Mouse (Mus musculus): ENCODE data around the gene Vwce. TPM values are rescaled to one million over a fixed set of nuclear protein-coding genes. Genes with fewer than 3 reads are reported as not detected.
A peak's percentile ranks its signal among the peaks of the same experiment; 100 is the strongest.

Gene Vwce
- polyA plus RNA-seq, 1 experiment from 2014 or later = 11.9 TPM

DNA sequence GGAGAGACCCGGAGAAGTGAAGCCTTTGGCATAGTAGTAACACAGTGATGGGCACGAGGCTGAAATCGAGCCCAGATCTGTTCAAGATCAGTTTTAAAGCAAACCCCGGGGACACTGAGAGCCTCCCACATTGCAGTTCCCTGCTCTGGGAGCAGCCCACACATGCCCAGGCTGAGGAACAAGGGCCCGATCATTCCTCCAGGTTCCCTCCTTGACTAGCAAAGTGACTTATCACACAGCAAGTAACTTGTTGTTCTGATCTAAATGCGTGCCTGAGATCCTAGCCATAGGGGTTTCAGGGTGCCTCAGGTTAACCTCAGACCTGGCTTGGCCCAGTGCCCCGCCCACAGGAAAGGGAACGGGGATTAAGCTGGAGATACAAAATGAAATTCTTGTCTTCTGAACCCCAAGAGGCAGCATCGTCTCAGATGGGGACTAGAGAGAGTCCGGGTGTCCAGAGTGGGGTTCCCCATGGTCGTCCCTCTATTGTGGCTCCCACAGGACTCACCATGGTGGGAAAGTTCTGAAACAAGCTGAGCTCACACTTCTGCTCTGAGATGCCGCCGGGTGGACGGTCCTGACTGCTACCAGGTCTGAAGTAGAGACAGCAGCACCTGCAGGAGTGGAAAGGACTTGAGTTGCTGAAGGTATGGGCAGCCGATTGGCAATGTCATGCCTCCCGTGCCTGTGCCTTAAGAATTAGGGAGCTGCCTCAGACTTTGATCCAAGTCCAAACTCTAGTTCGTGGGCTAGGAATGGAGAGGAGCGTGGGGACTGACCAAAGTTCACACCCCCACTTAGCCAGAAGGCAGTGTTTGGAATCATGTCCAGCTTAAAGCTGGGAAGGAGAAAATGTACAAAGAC is 30.1 kb upstream of the Vwce start:
- Histone ChIP-seq H3K4me1 (replicated peaks) (peaks cover 58% of the 10 kb centered on the region), H3K9ac (peak overlapping the region; percentile 78; the same call in 1 of the 2 replicates), H3K4me3 (replicated peaks) (peak overlapping the region; percentile 88), H3K4me2 (peak overlapping the region; percentile 87), H3K36me3 (replicated peaks) (peaks cover 36% of the 10 kb centered on the region), H3K9me3 (replicated peaks) (no peaks in the 10 kb centered on the region), H3K27me3 (no peaks in the 10 kb centered on the region), H3K27ac (replicated peaks) (peak overlapping the region; percentile 94)
- no peak for ATAC-seq (ENCODE audit: insufficient read depth)
- WGBS (ENCODE audit: insufficient replicate concordance) = 69% methylated on average over 18 of the region's 18 CpGs

DNA sequence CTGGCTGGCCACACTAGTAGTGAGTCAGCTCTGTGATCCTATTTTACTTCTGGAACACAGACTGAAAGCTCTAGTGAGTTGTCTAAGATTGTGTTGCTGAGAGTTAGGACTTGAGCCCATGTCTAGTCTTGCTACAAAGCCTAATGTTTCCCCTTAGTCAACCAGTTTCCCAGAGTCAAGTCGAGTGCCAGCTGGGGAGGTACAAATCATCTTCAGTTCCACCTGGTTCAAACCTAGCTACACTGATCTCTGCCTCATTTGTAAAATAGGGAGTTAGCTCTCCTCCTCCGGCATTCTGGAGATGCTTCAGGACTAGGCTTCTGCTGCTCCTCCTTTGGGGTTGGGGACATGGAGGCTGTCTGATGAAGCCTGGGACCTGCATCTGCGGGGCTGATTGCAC is 29.5 kb upstream of the Vwce start:
- peaks cover 58% of the 10 kb centered on the region for H3K4me1 ChIP-seq (replicated peaks)
- no peaks in the 10 kb centered on the region for H3K9me3 ChIP-seq (replicated peaks)
- H3K4me2 ChIP-seq = peak overlapping the region; percentile 87
- no peaks in the 10 kb centered on the region for H3K27me3 ChIP-seq
- peak overlapping the region; percentile 88 for H3K4me3 ChIP-seq (replicated peaks)
- peak overlapping the region; percentile 78 for H3K9ac ChIP-seq
- 34% methylated on average over 3 of the region's 3 CpGs for WGBS (ENCODE audit: insufficient replicate concordance)
- H3K36me3 ChIP-seq (replicated peaks) = peaks cover 36% of the 10 kb centered on the region
- ATAC-seq (ENCODE audit: insufficient read depth) = no peak
- H3K27ac ChIP-seq (replicated peaks) = peak overlapping the region; percentile 94

DNA sequence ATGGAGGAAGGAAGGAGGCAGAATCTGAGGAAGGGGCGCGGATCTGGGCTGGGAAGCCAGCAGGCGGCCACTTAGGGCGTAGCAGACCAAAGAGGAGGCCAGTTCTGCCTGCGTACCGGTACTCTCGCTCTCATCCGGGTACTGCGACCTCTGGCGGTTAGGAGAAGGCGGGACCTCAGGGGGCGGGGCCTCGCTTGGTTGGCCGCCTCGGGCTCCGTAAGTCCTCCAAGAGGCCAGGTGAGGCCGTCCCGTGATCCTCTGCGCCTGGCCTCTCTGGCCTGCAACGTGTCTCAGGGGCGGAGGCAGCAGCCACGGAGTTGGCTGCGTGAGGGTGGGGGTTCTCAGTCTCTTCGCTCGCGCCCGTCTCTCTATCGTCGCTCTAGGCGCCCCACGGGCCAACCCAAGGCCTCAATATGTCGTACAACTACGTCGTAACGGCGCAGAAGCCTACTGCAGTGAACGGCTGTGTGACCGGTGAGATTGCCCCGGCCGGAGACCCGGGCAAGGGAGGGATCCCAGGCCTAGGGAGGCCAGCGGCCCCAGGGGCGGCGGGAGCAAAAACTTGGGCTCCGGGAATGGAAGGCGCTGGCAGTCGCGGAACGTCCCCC is 28.6 kb upstream of the Vwce start, which contains the start of the genes Ddb1 and Tkfc:
TSS of gene Ddb1 (plus strand) at position 35 of the 608 bp plus-strand sequence.
TSS of gene Tkfc (minus strand) at position 362 of the 608 bp plus-strand sequence.
- H3K4me3 ChIP-seq (replicated peaks) = peak within 1 kb of the TSS; percentile 88
- peak within 1 kb of the TSS; percentile 94 for H3K27ac ChIP-seq (replicated peaks)
- H3K4me2 ChIP-seq = peak within 1 kb of the TSS; percentile 87
- ATAC-seq (ENCODE audit: insufficient read depth) = peak; percentile 95
- peaks cover 58% of the 10 kb centered on the region for H3K4me1 ChIP-seq (replicated peaks)
- no peaks in the 10 kb centered on the region for H3K27me3 ChIP-seq
- no peaks in the 10 kb centered on the region for H3K9me3 ChIP-seq (replicated peaks)
- H3K36me3 ChIP-seq (replicated peaks) = peaks cover 40% of the 10 kb centered on the region
- H3K9ac ChIP-seq = peak within 1 kb of the TSS; percentile 97
- WGBS (ENCODE audit: insufficient replicate concordance) = under 1% methylated on average over 49 of the region's 49 CpGs

DNA sequence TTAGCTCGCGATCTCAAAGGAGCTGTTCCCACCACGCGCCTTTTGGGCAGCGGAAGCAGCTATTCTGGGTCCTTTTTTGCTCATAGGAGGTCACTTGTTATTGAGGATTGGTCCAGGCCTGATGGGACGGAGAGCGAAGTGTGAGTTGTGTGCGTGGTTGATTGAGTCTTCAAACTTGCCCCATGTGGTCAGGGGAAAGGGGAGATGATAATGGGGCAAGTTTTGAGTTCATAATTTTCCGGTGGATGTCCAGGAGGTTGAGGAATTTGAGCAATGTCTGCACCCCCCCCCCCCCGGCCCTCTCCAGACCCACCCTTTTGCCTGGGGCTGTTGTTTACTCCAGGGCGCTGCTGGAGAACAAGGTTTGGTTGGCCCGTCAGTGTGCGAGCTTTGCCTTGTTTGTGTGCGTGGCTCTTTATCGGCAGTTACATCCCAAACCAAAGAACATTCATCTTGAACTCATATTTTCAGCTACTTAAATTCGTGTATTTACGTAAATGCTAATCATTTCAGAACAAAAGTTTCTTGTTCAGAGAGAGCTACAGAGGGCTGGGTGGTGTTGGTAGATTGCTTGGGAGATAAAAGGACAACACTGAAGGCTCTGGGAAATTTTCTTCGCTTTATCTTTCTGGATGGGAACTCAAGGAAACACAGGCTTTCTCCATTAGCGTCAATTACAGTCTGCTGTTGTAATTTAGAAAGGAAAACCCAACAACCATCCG is 28.0 kb upstream of the Vwce start:
- Histone ChIP-seq H3K9me3 (replicated peaks) (no peaks in the 10 kb centered on the region), H3K9ac (peak overlapping the region; percentile 97), H3K4me3 (replicated peaks) (peak overlapping the region; percentile 88), H3K27ac (replicated peaks) (peak overlapping the region; percentile 94), H3K27me3 (no peaks in the 10 kb centered on the region), H3K36me3 (replicated peaks) (peaks cover 45% of the 10 kb centered on the region), H3K4me1 (replicated peaks) (peaks cover 57% of the 10 kb centered on the region), H3K4me2 (peak overlapping the region; percentile 87)
- peak; percentile 29 for ATAC-seq (ENCODE audit: insufficient read depth)
- 3% methylated on average over 20 of the region's 20 CpGs for WGBS (ENCODE audit: insufficient replicate concordance)

DNA sequence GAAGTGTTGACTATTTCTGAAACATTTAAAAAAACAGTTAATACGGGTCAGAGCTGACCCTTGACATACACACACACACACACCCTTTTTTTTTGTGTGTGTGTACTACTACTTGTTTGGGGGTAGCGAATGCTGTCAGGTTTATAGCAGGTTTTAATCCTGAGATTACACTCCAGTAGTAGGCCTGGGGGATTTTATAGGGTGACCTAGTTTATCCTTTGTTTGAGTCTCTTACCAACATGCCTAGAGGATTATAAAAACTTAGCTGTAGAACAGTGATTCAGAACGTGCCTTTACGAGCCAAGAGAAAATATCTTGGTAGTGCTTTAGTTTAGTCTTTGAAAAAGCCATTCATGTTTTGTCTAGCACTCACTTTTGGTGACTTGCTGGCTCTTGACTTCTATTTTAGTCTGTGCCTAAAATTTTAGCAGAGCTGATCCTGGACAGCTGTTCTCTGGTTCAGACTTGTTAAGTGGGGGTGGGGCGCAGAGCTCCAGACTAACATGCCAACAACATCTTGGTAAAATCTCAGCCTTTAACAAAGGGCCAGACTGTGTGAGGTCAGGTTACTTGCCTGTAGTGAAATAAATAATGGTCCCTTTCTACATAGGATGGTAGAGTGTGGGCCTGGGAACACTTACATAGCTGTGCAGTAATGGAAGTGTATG is 25.3 kb upstream of the Vwce start:
- H3K27ac ChIP-seq (replicated peaks) = no peak overlapping the region
- no peaks in the 10 kb centered on the region for H3K27me3 ChIP-seq
- H3K4me3 ChIP-seq (replicated peaks) = no peak overlapping the region
- no peak overlapping the region for H3K9ac ChIP-seq
- no peak for ATAC-seq (ENCODE audit: insufficient read depth)
- no peak overlapping the region for H3K4me2 ChIP-seq
- peaks cover 32% of the 10 kb centered on the region for H3K4me1 ChIP-seq (replicated peaks)
- 86% methylated on average over 5 of the region's 5 CpGs for WGBS (ENCODE audit: insufficient replicate concordance)
- peaks cover 70% of the 10 kb centered on the region for H3K36me3 ChIP-seq (replicated peaks)
- no peaks in the 10 kb centered on the region for H3K9me3 ChIP-seq (replicated peaks)

DNA sequence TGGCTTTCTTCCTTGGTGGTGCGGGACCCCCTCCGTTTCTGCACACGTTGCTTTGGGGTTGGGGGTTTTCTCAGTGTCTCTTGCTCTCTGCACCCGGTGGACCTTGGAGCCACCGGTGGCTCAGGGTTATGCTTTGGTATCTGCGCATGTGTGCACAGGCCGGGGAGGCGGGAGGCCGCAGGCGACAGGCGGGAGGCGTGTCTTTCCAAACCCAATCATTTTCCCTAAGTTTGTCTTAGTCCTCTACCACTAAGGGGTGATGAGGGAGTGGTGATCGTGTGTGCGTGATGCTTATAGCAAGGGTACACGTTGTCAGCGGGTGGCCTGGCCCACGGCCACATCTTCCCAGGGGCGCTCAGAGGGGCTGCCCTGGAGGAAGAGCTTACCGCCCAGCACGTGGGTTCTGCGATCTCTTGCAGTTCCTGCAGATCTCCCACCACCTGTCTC is 882 bp downstream of the Vwce start:
- peaks cover 22% of the 10 kb centered on the region for H3K36me3 ChIP-seq (replicated peaks)
- ATAC-seq (ENCODE audit: insufficient read depth) = peak; percentile 89
- H3K4me2 ChIP-seq = peak overlapping the region; percentile 96
- H3K9ac ChIP-seq = peak overlapping the region; percentile 74
- H3K4me1 ChIP-seq (replicated peaks) = peaks cover 63% of the 10 kb centered on the region
- no peaks in the 10 kb centered on the region; the same call in 1 of the 2 replicates for H3K27me3 ChIP-seq
- peak overlapping the region; percentile 60 for H3K27ac ChIP-seq (replicated peaks)
- peak overlapping the region; percentile 61 for H3K4me3 ChIP-seq (replicated peaks)
- H3K9me3 ChIP-seq (replicated peaks) = no peaks in the 10 kb centered on the region
- 5% methylated on average over 21 of the region's 21 CpGs for WGBS (ENCODE audit: insufficient replicate concordance)

DNA sequence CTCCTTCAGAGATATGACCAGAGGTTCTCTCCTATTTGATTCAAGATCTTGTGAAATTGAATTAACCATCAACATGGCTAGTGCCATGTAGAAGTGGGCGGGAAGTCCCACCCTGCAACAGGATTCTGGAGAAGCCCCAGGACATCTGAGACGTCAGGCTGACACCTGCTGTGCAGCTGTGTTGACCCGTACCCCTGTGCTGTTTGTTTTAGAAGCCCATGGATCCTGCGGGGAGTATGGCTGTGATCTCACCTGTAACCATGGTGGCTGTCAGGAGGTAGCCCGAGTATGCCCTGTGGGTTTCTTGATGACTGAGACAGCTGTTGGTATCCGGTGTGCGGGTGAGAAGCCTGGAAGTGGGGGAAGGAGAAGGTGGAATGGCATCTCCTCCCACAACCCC is 3.8 kb downstream of the Vwce start:
- Histone ChIP-seq H3K9ac (no peak overlapping the region), H3K27me3 (no peaks in the 10 kb centered on the region; the same call in 1 of the 2 replicates), H3K9me3 (replicated peaks) (no peaks in the 10 kb centered on the region), H3K4me2 (no peak overlapping the region), H3K4me3 (replicated peaks) (no peak overlapping the region), H3K27ac (replicated peaks) (0 out of 2 replicates have a peak overlapping the region, but pooled peaks have one; percentile 9), H3K36me3 (replicated peaks) (no peaks in the 10 kb centered on the region), H3K4me1 (replicated peaks) (peaks cover 75% of the 10 kb centered on the region)
- ATAC-seq (ENCODE audit: insufficient read depth) = no peak
- WGBS (ENCODE audit: insufficient replicate concordance) = 71% methylated on average over 7 of the region's 7 CpGs

DNA sequence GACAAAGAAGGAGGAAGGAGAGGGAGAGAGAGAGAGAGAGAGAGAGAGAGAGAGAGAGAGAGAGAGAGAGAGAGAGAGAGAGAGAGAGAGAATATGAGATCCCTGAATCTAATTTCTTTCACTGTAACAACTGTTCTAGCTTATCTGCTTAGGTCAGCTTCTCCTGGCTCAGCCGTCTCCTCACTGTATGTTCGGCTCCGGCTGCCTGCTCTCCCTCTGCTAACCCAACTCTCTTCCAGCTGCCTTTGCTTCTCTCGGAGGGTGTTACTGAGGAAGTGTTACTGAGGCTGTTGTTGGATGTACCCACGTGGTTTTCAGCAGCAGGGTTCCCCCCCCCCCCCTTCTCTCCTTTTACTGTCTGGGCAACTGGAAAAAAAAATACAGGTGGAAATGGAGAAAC is 6.1 kb downstream of the Vwce start:
- Histone ChIP-seq H3K4me3 (replicated peaks) (no peak overlapping the region), H3K27ac (replicated peaks) (peak overlapping the region; percentile 19), H3K9me3 (replicated peaks) (no peaks in the 10 kb centered on the region), H3K27me3 (no peaks in the 10 kb centered on the region; the same call in 1 of the 2 replicates), H3K4me2 (peak overlapping the region; percentile 25), H3K36me3 (replicated peaks) (0 out of 2 replicates have a peak, but pooled peaks cover 6% of the 10 kb centered on the region), H3K4me1 (replicated peaks) (peaks cover 58% of the 10 kb centered on the region), H3K9ac (no peak overlapping the region; the same call in 1 of the 2 replicates)
- ATAC-seq (ENCODE audit: insufficient read depth) = no peak; the same call in 1 of the 2 replicates
- 2% methylated on average over 5 of the region's 5 CpGs for WGBS (ENCODE audit: insufficient replicate concordance)

DNA sequence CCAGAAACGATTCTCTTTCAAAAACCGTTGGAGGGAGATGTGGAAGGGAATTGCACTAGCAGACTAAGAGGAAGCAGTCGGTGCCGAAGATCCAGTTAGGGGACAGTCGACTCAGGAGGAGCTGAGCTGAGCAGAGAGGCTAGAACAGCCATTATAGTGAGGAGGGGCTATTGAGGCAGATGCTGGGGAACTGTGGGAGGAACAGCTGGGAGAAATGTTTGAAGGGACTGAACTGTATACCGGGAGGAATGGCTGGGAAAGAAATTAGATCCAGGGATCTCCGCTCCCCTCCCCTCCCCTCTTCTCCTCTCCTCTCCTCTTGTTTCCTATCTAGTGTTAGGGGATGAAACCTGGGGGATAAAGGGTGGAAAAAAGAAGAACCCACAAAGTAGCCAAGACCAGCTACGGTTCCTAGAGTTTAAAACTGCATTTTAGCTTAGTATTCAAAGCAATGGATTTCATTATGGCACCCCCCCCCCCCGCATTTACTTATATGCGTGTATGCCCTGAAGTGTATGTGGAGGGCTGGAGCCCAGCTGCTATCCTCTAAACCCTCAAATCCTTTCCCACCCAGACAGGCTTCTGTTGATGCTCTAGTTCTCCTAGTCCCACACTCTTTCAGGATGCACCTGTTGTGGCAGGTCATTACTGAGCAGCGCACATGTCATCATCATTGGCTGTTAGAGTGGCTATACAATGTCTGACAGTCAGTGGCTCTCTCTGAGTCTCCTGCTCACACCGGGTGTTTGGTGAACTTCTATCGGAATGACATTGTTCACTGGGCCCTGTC is 6.8 kb downstream of the Vwce start:
- 47% methylated on average over 13 of the region's 13 CpGs for WGBS (ENCODE audit: insufficient replicate concordance)
- 0 out of 2 replicates have a peak, but pooled peaks cover 6% of the 10 kb centered on the region for H3K36me3 ChIP-seq (replicated peaks)
- H3K27ac ChIP-seq (replicated peaks) = no peak overlapping the region; the same call in 1 of the 2 replicates
- peaks cover 51% of the 10 kb centered on the region for H3K4me1 ChIP-seq (replicated peaks)
- no peaks in the 10 kb centered on the region for H3K9me3 ChIP-seq (replicated peaks)
- H3K27me3 ChIP-seq = no peaks in the 10 kb centered on the region
- H3K4me3 ChIP-seq (replicated peaks) = no peak overlapping the region
- ATAC-seq (ENCODE audit: insufficient read depth) = no peak
- H3K9ac ChIP-seq = no peak overlapping the region; the same call in 1 of the 2 replicates
- peak overlapping the region; percentile 25 for H3K4me2 ChIP-seq

DNA sequence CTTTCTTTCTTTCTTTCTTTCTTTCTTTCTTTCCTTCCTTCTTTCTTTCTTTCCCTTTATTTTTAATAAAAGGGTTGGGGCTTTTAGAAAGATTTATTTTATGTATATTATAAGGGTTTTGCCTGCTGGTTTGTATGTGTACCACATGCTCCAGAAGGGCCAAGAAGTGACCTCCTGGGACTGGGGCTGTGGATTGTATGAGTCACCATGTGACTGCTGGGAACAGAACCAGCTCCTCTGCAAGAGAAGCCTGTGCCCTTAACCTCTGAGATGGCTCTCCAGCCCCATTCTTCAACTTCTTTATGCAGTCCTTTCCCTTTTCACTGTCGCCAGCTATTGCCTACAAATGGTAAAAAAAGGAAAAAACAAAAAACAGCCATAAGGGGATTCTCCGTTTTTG is 11.6 kb downstream of the Vwce start:
- Histone ChIP-seq H3K9ac (no peak overlapping the region), H3K4me1 (replicated peaks) (peaks cover 15% of the 10 kb centered on the region), H3K4me3 (replicated peaks) (no peak overlapping the region), H3K27ac (replicated peaks) (no peak overlapping the region), H3K4me2 (no peak overlapping the region), H3K27me3 (no peaks in the 10 kb centered on the region), H3K9me3 (replicated peaks) (no peaks in the 10 kb centered on the region), H3K36me3 (replicated peaks) (peaks cover 18% of the 10 kb centered on the region; the same call in 1 of the 2 replicates)
- no peak for ATAC-seq (ENCODE audit: insufficient read depth)
- WGBS (ENCODE audit: insufficient replicate concordance) = 73% methylated on average over 2 of the region's 2 CpGs
